Mouse (Mus musculus) activated CD4-positive, CD25-positive, alpha-beta regulatory T cell, adult 4 months (primary cell): ENCODE measurements around the gene 4931406C07Rik. TPM values are rescaled to one million over a fixed set of nuclear protein-coding genes. Genes with fewer than 3 reads are reported as not detected.

ENCODE experiments used
- ATAC-seq: one replicate; pipeline ENCODE4 v1.8.0; 2017
- polyA plus RNA-seq, 2 experiments: library from polyadenylated mRNA; unstranded; fragments of 100-300 nt; shearing (Covaris generic); gene quantifications; one replicate each; pipeline ENCODE4 v1.2.1; 2017

The 4931406C07Rik gene
- polyA plus RNA-seq, 2 experiments from 2014 or later, result 3.4 to 3.7 TPM

- no peak for ATAC-seq
Measured at GRCm38 (mm10) chr9:15237516-15238296, 68.5 kb downstream of the 4931406C07Rik start.

- ATAC-seq, result no peak
Measured at GRCm38 (mm10) chr9:15235986-15236385, 70.3 kb downstream of the 4931406C07Rik start.

DNA sequence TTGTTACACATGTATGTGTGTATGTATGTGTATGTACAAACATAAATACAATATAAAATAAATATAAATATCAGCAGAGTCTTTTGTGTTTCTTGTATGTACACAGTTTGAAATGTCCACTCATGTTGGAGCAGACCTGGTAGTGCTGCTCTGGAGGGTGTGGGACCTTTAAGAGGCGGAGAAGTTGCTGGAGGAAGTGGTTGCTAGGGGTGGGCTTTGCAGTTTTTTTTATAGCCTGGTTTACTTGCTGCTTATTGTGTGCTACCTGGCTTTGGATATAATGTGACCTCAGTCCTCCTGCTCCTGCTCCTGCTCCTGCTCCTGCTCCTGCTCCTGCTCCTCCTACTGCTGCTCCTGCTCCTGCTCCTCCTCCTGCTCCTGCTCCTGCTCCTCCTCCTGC, 72.6 kb downstream of the 4931406C07Rik start:
- no peak for ATAC-seq

Other genes with a start within 250 kb of the 4931406C07Rik start
- not detected for gene Hephl1, start 194.3 kb downstream of the 4931406C07Rik start, polyA plus RNA-seq
- not detected for gene Vstm5, start 67.4 kb downstream of the 4931406C07Rik start, polyA plus RNA-seq
- gene Med17, start 26.5 kb downstream of the 4931406C07Rik start, polyA plus RNA-seq, result 10 to 100 TPM; 23.7 to 33.2 TPM
- gene Taf1d, start 234 bp downstream of the 4931406C07Rik start, polyA plus RNA-seq, result 100 to 1,000 TPM; 111 to 135 TPM
- 10 to 100 TPM; 19.1 to 25.8 TPM for gene Cep295, start 51.3 kb upstream of the 4931406C07Rik start, polyA plus RNA-seq
- gene Smco4, start 187.0 kb upstream of the 4931406C07Rik start, polyA plus RNA-seq, result 10 to 100 TPM; 26.7 to 55.5 TPM